Mouse (Mus musculus) forelimb bud, embryonic 11.5 days (tissue): Measurements from ENCODE around the gene Ddx42.
A peak's percentile ranks its signal among the peaks of the same experiment; 100 is the strongest.

ENCODE experiments used
- DNase-seq: peaks from one replicate; pipeline ENCODE4 v3.0.0-alpha.2; 2012; ENCODE audit warnings: low read depth, low spot score

Ddx42 gene

GRCm38 (mm10) chr11:106268326-106269059 lies 51.8 kb downstream of the Ddx42 start:
- no peak for DNase-seq

- peak; percentile 59 for DNase-seq
Measured at GRCm38 (mm10) chr11:106269060-106269431, 52.3 kb downstream of the Ddx42 start.

GRCm38 (mm10) chr11:106271131-106271793 lies 54.5 kb downstream of the Ddx42 start:
- no peak for DNase-seq

GRCm38 (mm10) chr11:106271794-106272643 lies 55.3 kb downstream of the Ddx42 start:
- no peak for DNase-seq

GRCm38 (mm10) chr11:106272644-106273310 lies 56.1 kb downstream of the Ddx42 start, which contains the start of gene Smarcd2:
TSS of gene Smarcd2 (minus strand) at chr11:106272972.
- peak; percentile 98 for DNase-seq

GRCm38 (mm10) chr11:106273311-106273684 lies 56.6 kb downstream of the Ddx42 start:
- no peak for DNase-seq

GRCm38 (mm10) chr11:106273811-106274210 lies 57.1 kb downstream of the Ddx42 start:
- no peak for DNase-seq

- no peak for DNase-seq
Measured at GRCm38 (mm10) chr11:106274374-106274773, 57.6 kb downstream of the Ddx42 start.

- DNase-seq, result peak; percentile 30
Measured at GRCm38 (mm10) chr11:106274971-106275411, 58.3 kb downstream of the Ddx42 start.

- DNase-seq, result peak; percentile 98
Measured at GRCm38 (mm10) chr11:106276454-106276853, 59.7 kb downstream of the Ddx42 start, which contains the start of gene Tcam1. TSS of gene Tcam1 (plus strand) at chr11:106276672.

- DNase-seq, result no peak
Measured at GRCm38 (mm10) chr11:106282452-106282851, 65.7 kb downstream of the Ddx42 start.

GRCm38 (mm10) chr11:106283371-106283770 lies 66.6 kb downstream of the Ddx42 start:
- no peak for DNase-seq

GRCm38 (mm10) chr11:106284126-106284525 lies 67.4 kb downstream of the Ddx42 start:
- DNase-seq, result no peak

GRCm38 (mm10) chr11:106286206-106286605 lies 69.5 kb downstream of the Ddx42 start:
- no peak for DNase-seq

GRCm38 (mm10) chr11:106286987-106287386 lies 70.3 kb downstream of the Ddx42 start:
- DNase-seq, result no peak

- DNase-seq, result no peak
Measured at GRCm38 (mm10) chr11:106289369-106289768, 72.6 kb downstream of the Ddx42 start.

- no peak for DNase-seq
Measured at GRCm38 (mm10) chr11:106290376-106290775, 73.7 kb downstream of the Ddx42 start.

- no peak for DNase-seq
Measured at GRCm38 (mm10) chr11:106291861-106292260, 75.1 kb downstream of the Ddx42 start.
